Mouse (Mus musculus) lung, embryonic 16.5 days (tissue): ENCODE results near the gene Hinfp. TPM values are rescaled to one million over a fixed set of nuclear protein-coding genes. Genes with fewer than 3 reads are reported as not detected.

Experiments used
- ATAC-seq: fragments of 200-750 bp; cut with Nextera tagmentation; 2 replicates; pipeline ENCODE4 v1.8.0; 2017; ENCODE audit warnings: low read depth, mild to moderate bottlenecking, moderate library complexity
- H3K27ac ChIP-seq: fragments of 300-500 bp; sonication (generic); 2 replicates; pipeline ENCODE4 v1.5.1; 2014; ENCODE audit warnings: mild to moderate bottlenecking, control low read depth, low read length
- H3K27me3 ChIP-seq: fragments of 300-500 bp; sonication (generic); 2 replicates; pipeline ENCODE4 v1.6.1; 2014; ENCODE audit warnings: low read depth, low read length, mixed read lengths; ENCODE audit not compliant: control insufficient read depth, insufficient read depth
- H3K36me3 ChIP-seq: fragments of 300-500 bp; sonication (generic); 2 replicates; pipeline ENCODE4 v1.6.1; 2014; ENCODE audit warnings: low read length; ENCODE audit not compliant: control insufficient read depth, insufficient read depth
- H3K4me1 ChIP-seq: fragments of 300-500 bp; sonication (generic); replicated peaks from 2 replicates; pipeline ENCODE4 v1.6.1; 2014; ENCODE audit warnings: low read length, mixed read lengths; ENCODE audit not compliant: control insufficient read depth, insufficient read depth
- H3K4me2 ChIP-seq: fragments of 300-500 bp; sonication (generic); 2 replicates; pipeline ENCODE4 v1.6.1; 2014; ENCODE audit warnings: low read depth, low read length, control low read depth
- H3K4me3 ChIP-seq: fragments of 300-500 bp; sonication (generic); 2 replicates; pipeline ENCODE4 v1.5.1; 2014; ENCODE audit warnings: mild to moderate bottlenecking, low read length, control low read depth
- H3K9ac ChIP-seq: fragments of 300-500 bp; sonication (generic); 2 replicates; pipeline ENCODE4 v1.6.1; 2014; ENCODE audit warnings: low read length, control low read depth
- H3K9me3 ChIP-seq: fragments of 300-500 bp; sonication (generic); 2 replicates; pipeline ENCODE4 v1.6.1; 2016; ENCODE audit warnings: low read length; ENCODE audit not compliant: control insufficient read depth
- WGBS: fragments of 180-500 bp; shearing (Covaris S2); extraction: QIAGEN DNeasy Blood & Tissue Kit; methylation state at CpG from one replicate; pipeline ENCODE4 v1.1.7; 2014; 5-methylcytosine and 5-hydroxymethylcytosine counted together
- polyA plus RNA-seq: library from polyadenylated mRNA; unstranded; fragments of >200 nt; fragmentation: Nextera tagmentation; extraction: Ambion mirVana; gene quantifications from 2 replicates; pipeline ENCODE4 v1.2.1, GENCODE M21; 2015

The Hinfp gene
- polyA plus RNA-seq: 24.3 and 25.1 TPM in 2 replicates

GRCm38 (mm10) chr9:44305466-44306079 is at the start of gene Hinfp:
Hinfp (minus strand) TSS chr9:44305671.
- peaks cover 6% of the 10 kb centered on the region for H3K36me3 ChIP-seq
- H3K9ac ChIP-seq: peak within 1 kb of the TSS; percentile 96
- H3K4me3 ChIP-seq: peak within 1 kb of the TSS; percentile 92
- H3K27ac ChIP-seq: peak within 1 kb of the TSS; percentile 78
- WGBS: under 1% methylated on average over 54 of the region's 54 CpGs
- H3K27me3 ChIP-seq: no peaks in the 10 kb centered on the region
- peak; percentile 100 for ATAC-seq
- peak within 1 kb of the TSS; percentile 75 for H3K4me2 ChIP-seq
- H3K9me3 ChIP-seq: no peaks in the 10 kb centered on the region
- H3K4me1 ChIP-seq: peaks cover 10% of the 10 kb centered on the region

- Histone ChIP-seq H3K9me3 (no peaks in the 10 kb centered on the region), H3K4me3 (no peak overlapping the region), H3K4me2 (no peak overlapping the region), H3K27me3 (no peaks in the 10 kb centered on the region), H3K36me3 (peaks cover 73% of the 10 kb centered on the region), H3K9ac (no peak overlapping the region), H3K4me1 (no peaks in the 10 kb centered on the region), H3K27ac (no peak overlapping the region)
- WGBS: 87% methylated on average over 6 of the region's 6 CpGs
- ATAC-seq: no peak
These were observed 47.7 kb upstream of the Hinfp start for GRCm38 (mm10) chr9:44353142-44353541.

- H3K4me3 ChIP-seq: no peak overlapping the region
- H3K9me3 ChIP-seq: no peaks in the 10 kb centered on the region
- H3K36me3 ChIP-seq: peaks cover 81% of the 10 kb centered on the region
- H3K4me1 ChIP-seq: no peaks in the 10 kb centered on the region
- no peak overlapping the region for H3K4me2 ChIP-seq
- H3K27ac ChIP-seq: no peak overlapping the region
- H3K27me3 ChIP-seq: no peaks in the 10 kb centered on the region
- 88% methylated on average over 10 of the region's 10 CpGs for WGBS
- no peak overlapping the region for H3K9ac ChIP-seq
- no peak for ATAC-seq
These were observed 46.9 kb upstream of the Hinfp start for GRCm38 (mm10) chr9:44352337-44352736.

- H3K4me1 ChIP-seq: no peaks in the 10 kb centered on the region
- H3K36me3 ChIP-seq: peaks cover 78% of the 10 kb centered on the region
- H3K9ac ChIP-seq: no peak overlapping the region
- H3K4me2 ChIP-seq: no peak overlapping the region
- no peak overlapping the region for H3K27ac ChIP-seq
- no peaks in the 10 kb centered on the region for H3K9me3 ChIP-seq
- WGBS: 92% methylated on average over 4 of the region's 4 CpGs
- H3K4me3 ChIP-seq: no peak overlapping the region
- no peak for ATAC-seq
- no peaks in the 10 kb centered on the region for H3K27me3 ChIP-seq
These were observed 45.9 kb upstream of the Hinfp start for GRCm38 (mm10) chr9:44351396-44351795.

GRCm38 (mm10) chr9:44348546-44348945 is 43.1 kb upstream of the Hinfp start:
- Histone ChIP-seq H3K4me2 (no peak overlapping the region), H3K4me1 (peaks cover 4% of the 10 kb centered on the region; the same call in 1 of the 2 replicates), H3K27ac (no peak overlapping the region), H3K27me3 (no peaks in the 10 kb centered on the region), H3K4me3 (no peak overlapping the region), H3K9ac (no peak overlapping the region), H3K36me3 (peaks cover 52% of the 10 kb centered on the region), H3K9me3 (no peaks in the 10 kb centered on the region)
- 98% methylated on average over 4 of the region's 4 CpGs for WGBS
- ATAC-seq: no peak

- Histone ChIP-seq H3K9ac (no peak overlapping the region), H3K36me3 (peaks cover 44% of the 10 kb centered on the region), H3K4me2 (no peak overlapping the region), H3K9me3 (no peaks in the 10 kb centered on the region), H3K4me1 (peaks cover 11% of the 10 kb centered on the region), H3K27ac (no peak overlapping the region), H3K27me3 (no peaks in the 10 kb centered on the region), H3K4me3 (no peak overlapping the region)
- WGBS: 77% methylated on average over 4 of the region's 4 CpGs
- no peak for ATAC-seq
These were observed 42.1 kb upstream of the Hinfp start for GRCm38 (mm10) chr9:44347621-44348020.

- no peaks in the 10 kb centered on the region for H3K27me3 ChIP-seq
- WGBS: 96% methylated on average over 9 of the region's 9 CpGs
- no peak overlapping the region for H3K4me3 ChIP-seq
- ATAC-seq: no peak
- no peak overlapping the region for H3K27ac ChIP-seq
- H3K36me3 ChIP-seq: peaks cover 40% of the 10 kb centered on the region
- peaks cover 16% of the 10 kb centered on the region for H3K4me1 ChIP-seq
- H3K9ac ChIP-seq: no peak overlapping the region
- no peaks in the 10 kb centered on the region for H3K9me3 ChIP-seq
- no peak overlapping the region for H3K4me2 ChIP-seq
These were observed 41.7 kb upstream of the Hinfp start for GRCm38 (mm10) chr9:44347166-44347565.

- H3K36me3 ChIP-seq: peaks cover 32% of the 10 kb centered on the region
- H3K9me3 ChIP-seq: no peaks in the 10 kb centered on the region
- H3K9ac ChIP-seq: no peak overlapping the region
- H3K27ac ChIP-seq: no peak overlapping the region
- no peak overlapping the region for H3K4me2 ChIP-seq
- no peaks in the 10 kb centered on the region for H3K27me3 ChIP-seq
- 76% methylated on average over 6 of the region's 6 CpGs for WGBS
- ATAC-seq: no peak
- no peak overlapping the region for H3K4me3 ChIP-seq
- peaks cover 16% of the 10 kb centered on the region for H3K4me1 ChIP-seq
These were observed 40.3 kb upstream of the Hinfp start for GRCm38 (mm10) chr9:44345570-44346433.

GRCm38 (mm10) chr9:44343781-44344421 is 38.4 kb upstream of the Hinfp start, which contains the start of gene Hmbs:
Hmbs (minus strand) TSS chr9:44344228.
- Histone ChIP-seq H3K27me3 (no peaks in the 10 kb centered on the region), H3K4me3 (peak within 1 kb of the TSS; percentile 94), H3K9ac (peak within 1 kb of the TSS; percentile 93), H3K9me3 (no peaks in the 10 kb centered on the region), H3K4me1 (peaks cover 16% of the 10 kb centered on the region), H3K36me3 (peaks cover 25% of the 10 kb centered on the region), H3K27ac (peak within 1 kb of the TSS; percentile 99), H3K4me2 (peak within 1 kb of the TSS; percentile 74)
- under 1% methylated on average over 39 of the region's 39 CpGs for WGBS
- peak; percentile 97 for ATAC-seq
